Mouse (Mus musculus): ENCODE data around the gene Cplx3.

Gene Cplx3

DNA sequence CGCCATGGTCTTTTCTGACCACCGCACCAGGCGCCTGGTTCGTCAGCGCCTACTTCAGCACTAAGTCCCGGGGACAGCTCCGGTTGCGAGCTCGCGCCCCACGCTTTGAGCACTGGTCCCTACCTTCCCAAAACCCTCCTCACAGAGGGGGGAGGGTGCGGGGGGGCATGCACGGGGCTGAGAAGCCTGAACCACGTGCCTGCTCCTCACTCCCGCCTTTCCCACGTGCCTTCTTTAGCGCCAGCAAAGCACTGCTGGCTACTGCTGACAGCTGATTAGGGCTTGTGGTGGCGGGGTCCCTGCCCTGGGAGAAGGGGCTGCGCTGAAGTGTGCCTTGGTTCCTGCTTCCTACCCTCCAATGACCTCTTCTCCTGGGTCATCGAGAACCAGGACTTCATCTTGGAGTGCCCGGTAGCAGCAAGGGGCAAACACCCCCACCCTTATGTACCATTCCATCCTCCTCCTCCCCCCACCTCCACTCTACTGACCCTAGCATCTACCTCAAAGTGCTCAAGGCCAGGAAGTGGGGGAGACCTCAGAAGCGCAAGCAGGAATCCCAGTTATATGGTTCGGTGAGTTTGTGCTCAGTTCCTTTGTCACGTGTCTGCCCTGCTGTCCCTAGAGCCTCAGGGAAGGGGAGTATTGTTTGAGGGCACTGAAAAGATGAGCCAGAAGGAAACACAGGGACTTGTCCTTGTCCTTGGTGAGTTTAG is at the start of gene Cplx3:
Gene Cplx3, minus strand, starts transcription at position 143 of the 713 bp plus-strand sequence.
- DNase-seq (ENCODE audit: low spot score): peak; percentile 40

DNA sequence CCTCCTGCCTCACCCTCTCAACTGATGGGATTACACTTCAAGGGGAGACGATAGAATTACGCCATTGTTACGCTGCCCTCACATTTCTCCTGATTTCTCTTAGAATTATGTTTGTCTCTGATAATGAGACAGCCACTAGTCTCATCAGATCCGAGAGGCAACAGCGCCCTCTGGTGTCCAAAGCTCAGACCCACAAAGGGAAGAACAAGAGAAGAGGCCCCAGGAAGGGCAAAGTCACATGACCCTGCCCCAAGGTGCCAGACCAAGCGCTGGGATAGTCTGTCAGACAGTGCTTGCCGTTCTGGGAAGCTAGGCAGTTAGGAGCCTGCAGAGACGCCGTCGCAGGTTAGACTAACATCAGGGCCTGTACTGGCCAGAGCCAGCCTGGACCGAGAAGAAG is 49.7 kb upstream of the Cplx3 start:
- peak; percentile 96 for DNase-seq (ENCODE audit: low spot score)

GRCm38 (mm10) chr9:57654966-57655365 is 48.9 kb upstream of the Cplx3 start:
- no peak for DNase-seq (ENCODE audit: low spot score)

DNA sequence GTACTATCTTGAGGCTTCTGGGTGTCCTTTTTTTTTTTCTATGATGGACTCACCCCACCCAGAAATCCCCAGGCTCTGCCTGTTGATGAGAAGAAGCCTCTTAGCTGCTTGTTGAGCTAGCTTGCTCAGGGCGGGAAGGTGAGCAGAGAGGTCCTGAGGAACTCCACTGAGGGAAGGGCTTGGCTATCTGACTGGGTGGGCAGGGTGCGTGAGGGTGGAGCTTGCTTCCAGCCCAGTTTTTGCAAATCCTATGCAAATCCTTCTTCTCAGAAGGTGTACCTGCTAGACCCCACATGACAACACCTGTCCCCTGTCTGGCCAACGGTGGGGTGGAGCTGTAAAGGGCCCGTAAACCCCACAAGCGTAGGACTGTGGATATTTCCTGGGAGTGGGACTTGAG is 47.2 kb upstream of the Cplx3 start, which contains the start of gene Csk:
Gene Csk, minus strand, starts transcription at position 349 of the 400 bp plus-strand sequence.
- DNase-seq (ENCODE audit: low spot score): no peak

DNA sequence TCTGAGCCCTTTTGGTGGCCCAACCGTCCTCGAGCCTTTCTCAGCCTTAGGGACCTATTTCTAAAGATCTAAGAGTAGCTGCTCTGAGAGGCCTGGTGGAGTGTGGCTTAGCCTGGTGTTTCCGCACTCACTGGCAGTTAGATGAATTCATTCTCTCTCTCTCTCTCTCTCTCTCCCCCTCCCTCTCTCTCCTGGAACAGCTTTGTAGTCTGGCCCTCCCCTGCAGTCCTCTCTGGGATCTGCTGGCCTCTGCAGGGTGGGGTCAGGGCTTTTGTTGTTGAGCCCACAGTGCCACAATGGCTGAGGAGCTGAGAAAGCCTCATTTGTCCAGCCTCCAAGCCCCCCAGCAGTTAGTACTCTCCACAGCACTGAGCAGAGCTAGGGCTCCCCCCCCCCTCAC is 46.8 kb upstream of the Cplx3 start:
- DNase-seq (ENCODE audit: low spot score): no peak

- DNase-seq (ENCODE audit: low spot score): no peak
These were observed 46.3 kb upstream of the Cplx3 start for GRCm38 (mm10) chr9:57652351-57652750.

DNA sequence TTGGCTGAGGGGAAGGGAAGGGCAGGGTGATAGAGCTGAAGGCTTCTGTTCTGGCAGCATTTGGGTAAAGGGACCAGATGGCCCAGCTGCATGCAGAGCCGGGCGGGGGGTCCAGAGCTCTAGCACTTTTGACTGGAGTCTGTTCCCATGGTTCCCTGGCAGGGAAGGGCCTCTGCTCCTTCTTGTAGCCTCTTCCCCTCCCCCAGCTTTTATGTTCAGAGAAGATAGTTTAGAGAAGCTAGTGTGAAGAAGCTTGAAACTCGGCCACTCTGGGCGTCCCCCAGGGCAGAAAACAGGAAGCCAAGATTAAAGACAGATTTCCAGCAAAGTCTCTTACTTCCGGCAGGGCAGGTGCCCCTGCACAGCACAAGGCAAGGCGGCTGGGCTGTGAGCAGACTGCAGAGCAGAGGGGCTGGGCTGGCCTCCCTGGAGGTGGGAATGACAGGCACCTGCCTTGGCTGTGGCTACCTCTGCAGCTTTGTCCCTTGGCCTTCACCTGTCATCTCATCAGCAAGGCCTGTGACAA is 44.8 kb upstream of the Cplx3 start:
- DNase-seq (ENCODE audit: low spot score): no peak

- DNase-seq (ENCODE audit: low spot score): no peak
These were observed 44.2 kb upstream of the Cplx3 start for GRCm38 (mm10) chr9:57650130-57650785.

DNA sequence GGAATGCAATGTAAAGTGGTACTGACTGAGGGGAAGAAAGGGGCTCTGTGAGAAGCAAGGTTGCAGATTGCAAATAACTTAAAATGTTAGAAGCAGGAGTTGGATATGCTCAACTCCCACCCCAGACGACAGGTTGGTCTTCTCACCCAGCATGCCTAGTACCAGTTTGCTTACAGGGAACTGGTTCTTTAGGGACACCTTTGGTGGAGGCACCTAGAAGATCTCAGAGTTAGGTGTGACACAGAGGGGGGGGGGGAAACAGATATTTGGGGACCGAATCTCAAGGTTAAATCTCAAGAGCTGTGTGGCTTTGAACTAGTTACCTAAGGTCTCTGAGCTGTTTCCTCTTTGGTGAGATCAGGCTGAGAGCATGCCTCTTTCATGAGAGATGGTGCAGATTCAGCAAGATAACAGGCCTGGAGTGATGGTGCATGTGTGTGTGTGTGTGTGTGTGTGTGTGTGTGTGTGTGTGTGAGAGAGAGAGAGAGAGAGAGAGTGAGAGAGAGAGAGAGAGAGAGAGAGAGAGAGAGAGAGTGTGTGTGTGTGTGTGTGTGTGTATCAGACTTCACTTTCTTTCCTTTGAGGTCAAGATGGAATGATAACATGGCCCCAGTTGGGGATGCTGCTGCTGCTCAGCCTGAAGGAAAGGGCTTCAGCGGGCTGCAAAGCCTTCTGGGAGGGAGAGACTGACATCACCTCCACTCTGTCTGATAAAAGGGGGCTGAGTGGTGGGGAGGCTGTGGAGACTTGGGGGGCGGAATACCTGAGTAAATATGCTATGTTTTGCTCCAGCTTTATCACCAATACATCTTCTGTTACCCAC is 41.4 kb upstream of the Cplx3 start:
- DNase-seq (ENCODE audit: low spot score): no peak

- DNase-seq (ENCODE audit: low spot score): no peak
These were observed 40.5 kb upstream of the Cplx3 start for GRCm38 (mm10) chr9:57646551-57647103.

DNA sequence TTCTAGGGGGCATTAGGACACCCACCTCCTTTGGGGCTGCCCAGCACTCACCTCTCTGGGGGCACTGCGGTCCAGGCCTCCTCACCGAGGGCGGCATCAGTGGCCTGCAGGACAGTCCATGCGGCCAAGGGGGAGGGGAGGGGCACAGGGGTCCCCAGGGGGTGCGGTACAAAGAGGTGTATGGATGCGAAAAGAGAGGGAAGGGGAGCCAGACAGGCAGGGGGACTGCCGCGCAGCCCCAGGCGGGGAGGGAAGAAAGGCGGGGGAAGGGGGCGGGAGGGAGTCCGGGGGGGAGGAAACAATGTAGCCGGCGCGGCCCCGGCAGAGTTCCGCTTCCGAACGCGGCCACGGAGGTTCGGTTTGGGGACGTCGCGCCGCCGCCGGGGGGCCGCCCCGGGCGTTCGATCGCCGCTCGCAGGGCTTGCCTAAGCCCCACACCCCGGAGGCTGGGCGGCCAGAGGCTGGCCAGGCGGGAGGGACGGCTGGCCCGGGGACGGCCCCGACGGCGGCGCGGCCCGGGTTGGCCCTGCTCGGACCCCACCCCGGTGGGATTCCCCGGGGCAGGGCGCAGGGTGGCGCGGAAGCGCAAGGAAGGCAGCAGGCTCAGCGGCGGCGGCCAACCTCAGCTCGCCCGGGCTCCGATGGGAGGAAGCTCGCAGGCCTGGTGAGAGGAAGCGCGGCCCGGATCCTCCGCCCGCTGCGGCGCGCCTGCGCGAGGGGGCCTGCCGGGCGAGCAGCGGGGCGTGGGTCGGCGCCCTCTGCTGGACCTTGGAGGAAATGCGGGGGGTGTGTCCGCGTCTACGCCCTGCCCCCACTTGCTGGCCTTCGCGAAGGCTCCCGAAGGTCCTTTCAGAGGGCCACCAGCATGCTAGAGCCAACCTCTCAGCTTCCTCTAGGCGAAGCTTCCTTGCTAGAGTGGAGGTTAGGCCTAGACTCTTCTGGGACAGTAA is 39.1 kb upstream of the Cplx3 start:
- peak; percentile 94 for DNase-seq (ENCODE audit: low spot score)

- DNase-seq (ENCODE audit: low spot score): no peak
These were observed 38.4 kb upstream of the Cplx3 start for GRCm38 (mm10) chr9:57644442-57644943.

DNA sequence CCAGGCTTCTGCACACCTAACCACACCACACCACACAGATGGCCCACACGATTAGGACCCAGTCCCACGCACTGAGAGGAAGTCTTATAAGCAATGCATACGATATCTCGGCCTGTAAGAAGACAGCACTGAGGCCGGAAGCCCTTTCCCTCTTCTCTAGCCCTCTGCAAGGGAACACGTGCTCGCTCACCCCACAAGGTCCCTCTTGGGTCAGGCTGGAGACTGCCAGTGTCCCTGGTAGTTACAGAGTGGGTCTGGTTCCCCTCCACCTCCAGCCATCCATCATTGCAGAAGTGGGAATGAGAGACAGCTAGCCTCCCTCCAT is 37.7 kb upstream of the Cplx3 start:
- no peak for DNase-seq (ENCODE audit: low spot score)

DNA sequence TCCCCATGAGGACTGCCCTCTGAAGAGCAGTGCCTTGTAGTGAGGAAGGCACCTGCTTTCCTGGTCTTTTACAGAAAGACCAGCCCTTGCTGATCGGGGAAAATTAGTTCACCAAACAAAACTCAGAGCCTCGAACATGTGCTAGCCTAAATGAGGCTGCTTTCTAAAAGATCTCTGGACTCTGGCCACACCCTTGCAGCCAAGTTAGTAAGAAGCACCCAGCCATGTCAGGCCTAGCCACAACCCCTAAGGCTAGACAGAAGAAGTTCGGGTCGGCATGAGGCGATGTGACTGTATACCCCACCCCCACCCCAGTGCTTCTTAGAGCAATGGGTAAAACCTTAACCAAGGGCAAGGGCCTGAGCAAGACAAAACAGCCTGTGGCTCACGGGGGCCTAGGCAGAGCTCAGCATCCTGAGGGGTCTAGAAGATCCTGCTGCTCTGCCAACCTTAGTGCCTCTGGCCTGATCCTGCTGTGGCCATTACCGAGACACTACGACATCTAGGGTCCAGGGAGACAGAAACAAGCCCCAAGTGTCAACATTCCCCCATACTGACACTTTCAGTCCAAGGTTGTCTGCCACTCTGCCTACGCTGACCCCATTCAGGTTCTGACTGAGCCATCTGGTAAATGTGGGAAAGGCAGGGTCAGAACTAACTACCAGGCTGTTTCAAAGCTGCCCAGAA is 37.2 kb upstream of the Cplx3 start:
- no peak for DNase-seq (ENCODE audit: low spot score)

GRCm38 (mm10) chr9:57641775-57642550 is 35.9 kb upstream of the Cplx3 start:
- DNase-seq (ENCODE audit: low spot score): no peak

GRCm38 (mm10) chr9:57641022-57641421 is 34.9 kb upstream of the Cplx3 start:
- DNase-seq (ENCODE audit: low spot score): no peak

DNA sequence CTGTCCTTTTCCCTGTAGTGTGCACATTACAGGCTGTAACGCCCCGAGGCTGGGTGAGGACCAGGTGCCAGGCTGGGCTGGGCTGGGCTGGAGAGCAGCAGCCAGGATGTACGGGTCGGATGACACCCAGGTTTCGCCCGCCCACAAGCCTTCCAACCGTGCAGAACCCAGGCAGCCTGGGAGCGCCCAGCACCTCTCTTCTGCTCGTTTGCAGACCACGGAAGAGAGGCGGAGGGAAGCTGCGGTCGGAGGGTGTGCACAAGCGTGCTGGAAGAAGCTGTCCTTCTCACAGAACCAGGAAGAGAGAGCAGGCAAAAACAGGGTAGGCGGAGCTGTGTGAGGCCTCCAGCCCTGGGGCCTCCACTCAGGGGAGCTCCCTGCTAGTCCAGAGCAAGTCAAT is 34.3 kb upstream of the Cplx3 start:
- DNase-seq (ENCODE audit: low spot score): peak; percentile 47

GRCm38 (mm10) chr9:57639661-57640328 is 33.7 kb upstream of the Cplx3 start:
- no peak for DNase-seq (ENCODE audit: low spot score)

All from urinary bladder, postnatal 25 days (tissue).